Mouse (Mus musculus) mesoderm, embryonic 11.5 days (tissue): ENCODE measurements at regions not wholly inside any gene's neighbourhood (a gene's known extent, or its start where the extent isn't known, plus 50 kb on each side); places are given as distances from the start of the nearest gene placed in this dataset.

ENCODE experiments used
- DNase-seq: peaks from one replicate; pipeline ENCODE4 v3.0.0-alpha.2; 2012; ENCODE audit warnings: low read depth, low spot score

DNA sequence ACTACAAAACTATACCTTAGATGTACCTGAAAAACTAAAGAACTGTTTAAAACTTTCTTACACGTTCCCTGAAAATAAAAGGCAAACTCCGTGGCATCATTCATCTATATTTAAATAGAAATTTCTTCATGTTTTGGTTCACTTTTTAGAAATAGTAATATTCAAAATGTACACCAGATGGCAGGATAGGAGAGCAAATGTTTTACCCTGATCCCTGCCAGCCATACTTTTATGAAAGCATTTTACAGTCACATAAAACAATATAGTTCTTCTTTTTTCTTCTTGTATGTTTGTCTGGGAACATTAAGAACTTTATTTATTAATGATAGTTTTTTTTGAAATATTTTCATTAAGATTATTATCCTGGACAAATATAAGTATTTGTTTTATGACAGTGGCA lies 68.5 kb downstream of the 4921530L21Rik start:
- DNase-seq, result peak; percentile 1

DNA sequence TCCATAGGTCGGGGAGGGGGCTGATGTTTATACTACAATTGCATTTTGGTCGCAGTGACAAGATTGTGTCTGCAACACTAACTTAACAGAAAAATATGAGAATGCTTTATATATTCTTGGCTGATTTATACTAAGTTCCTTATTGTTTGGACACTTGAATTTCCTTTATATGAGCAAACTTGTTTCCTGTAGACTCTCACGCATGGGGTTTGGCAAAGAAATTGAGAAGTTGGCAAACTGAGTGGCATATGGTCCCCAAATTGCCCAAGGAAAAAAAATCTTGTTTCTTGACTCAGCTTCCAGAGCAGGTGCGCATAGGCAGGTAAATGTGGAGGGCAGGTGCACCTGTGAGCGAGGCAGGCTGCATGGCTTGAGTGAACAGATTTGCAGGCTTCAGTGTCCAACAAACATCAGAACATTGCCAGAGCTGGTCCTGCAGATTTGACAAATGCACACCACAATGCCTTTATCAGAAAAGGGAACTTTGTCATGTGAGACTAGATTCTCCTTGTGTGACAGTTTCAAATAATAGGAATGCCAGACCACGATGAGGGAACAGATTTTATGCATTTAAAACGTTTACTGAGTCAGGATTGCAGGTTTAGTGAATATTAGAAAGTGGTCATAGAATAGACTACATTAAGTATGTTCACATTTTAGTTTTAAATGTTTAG lies 75.1 kb downstream of the 4921530L21Rik start:
- no peak for DNase-seq

DNA sequence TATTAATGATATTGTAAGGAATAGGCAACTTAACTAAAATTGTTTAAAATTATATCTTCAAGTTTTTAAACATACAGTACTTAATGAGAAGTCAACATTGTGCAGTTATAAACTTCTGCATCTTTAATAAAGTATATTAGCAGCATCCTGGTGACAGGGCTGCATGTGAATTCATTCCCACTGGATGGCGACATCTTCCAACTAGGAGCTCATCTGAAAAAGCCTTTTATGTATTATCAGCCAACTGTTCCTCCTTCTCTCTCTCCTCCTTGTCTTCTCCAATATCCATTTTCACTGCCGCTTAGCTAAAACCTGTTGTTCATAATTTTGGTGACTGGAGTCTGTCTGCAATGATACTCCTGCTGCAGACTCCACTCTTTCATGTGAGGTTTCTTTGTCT lies 103.0 kb downstream of the 4921530L21Rik start:
- peak; percentile 39 for DNase-seq

DNA sequence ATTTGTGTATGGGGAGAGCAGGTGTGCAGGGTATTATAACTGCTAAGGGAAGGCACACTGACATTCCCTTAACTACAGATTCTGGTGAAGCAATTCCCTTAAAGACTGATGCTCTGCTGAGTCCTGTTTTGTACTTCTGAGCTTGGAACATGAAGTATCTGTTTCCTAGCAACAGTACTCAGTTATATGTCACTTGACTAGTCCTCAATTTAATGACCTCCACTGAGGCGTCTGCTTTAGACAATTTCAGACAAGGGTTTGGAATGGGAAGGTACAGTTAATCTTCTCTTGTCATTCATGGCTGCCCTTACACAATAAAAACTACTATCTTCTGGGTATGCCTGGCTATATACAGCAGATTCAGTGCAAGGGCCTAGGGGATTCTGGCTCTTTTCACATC lies 117.3 kb downstream of the 4921530L21Rik start:
- DNase-seq, result no peak

DNA sequence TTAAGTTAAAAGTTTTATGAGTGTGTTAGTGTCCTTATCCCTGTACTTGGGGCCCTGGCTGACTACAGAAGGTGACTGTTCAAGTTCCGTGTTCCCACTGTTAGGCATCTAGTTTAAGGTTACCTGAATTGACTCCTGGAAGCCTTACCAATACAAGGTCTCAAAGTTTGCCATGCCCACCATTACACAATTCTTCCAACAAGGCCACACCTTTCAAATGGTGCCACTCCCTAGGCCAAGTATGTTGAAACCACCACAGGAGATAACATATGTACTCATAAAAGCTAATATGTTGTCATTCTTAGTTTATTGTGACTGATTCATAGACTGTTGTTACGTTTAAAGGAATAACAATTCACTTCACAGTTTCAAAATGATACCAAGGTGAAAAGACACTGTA lies 140.6 kb downstream of the 4921530L21Rik start:
- no peak for DNase-seq
